Mouse (Mus musculus) naive thymus-derived CD4-positive, alpha-beta T cell, adult 2 months (primary cell): ENCODE measurements around the gene Cldn7.
A peak's percentile ranks its signal among the peaks of the same experiment; 100 is the strongest.

Experiments
- DNase-seq: peaks from one replicate; pipeline ENCODE4 v3.0.0-alpha.2; 2011; ENCODE audit warnings: low read depth

Gene Cldn7

GRCm38 (mm10) chr11:69933066-69933465 lies 31.5 kb upstream of the Cldn7 start:
- no peak for DNase-seq

- DNase-seq, result peak; percentile 93
Observed at GRCm38 (mm10) chr11:69934169-69934568, 30.4 kb upstream of the Cldn7 start.

GRCm38 (mm10) chr11:69934681-69935080 lies 29.9 kb upstream of the Cldn7 start:
- DNase-seq, result no peak

GRCm38 (mm10) chr11:69935137-69935879 lies 29.3 kb upstream of the Cldn7 start, which contains the start of gene Ybx2:
Gene Ybx2 (plus strand): TSS chr11:69935796.
- peak; percentile 84 for DNase-seq

- peak; percentile 60 for DNase-seq
Observed at GRCm38 (mm10) chr11:69936156-69936555, 28.4 kb upstream of the Cldn7 start.

- no peak for DNase-seq
Observed at GRCm38 (mm10) chr11:69936714-69937347, 27.7 kb upstream of the Cldn7 start.

- no peak for DNase-seq
Observed at GRCm38 (mm10) chr11:69937385-69937784, 27.2 kb upstream of the Cldn7 start.

GRCm38 (mm10) chr11:69937834-69938233 lies 26.7 kb upstream of the Cldn7 start:
- DNase-seq, result no peak

- DNase-seq, result no peak
Observed at GRCm38 (mm10) chr11:69938401-69938979, 26.1 kb upstream of the Cldn7 start.

GRCm38 (mm10) chr11:69939181-69939580 lies 25.4 kb upstream of the Cldn7 start:
- DNase-seq, result no peak

GRCm38 (mm10) chr11:69939731-69940130 lies 24.8 kb upstream of the Cldn7 start:
- DNase-seq, result no peak

- DNase-seq, result no peak
Observed at GRCm38 (mm10) chr11:69940962-69941361, 23.6 kb upstream of the Cldn7 start.

GRCm38 (mm10) chr11:69945216-69945615 lies 19.4 kb upstream of the Cldn7 start:
- DNase-seq, result no peak

- DNase-seq, result no peak
Observed at GRCm38 (mm10) chr11:69945997-69946891, 18.3 kb upstream of the Cldn7 start.

GRCm38 (mm10) chr11:69947337-69948065 lies 17.1 kb upstream of the Cldn7 start:
- DNase-seq, result no peak

GRCm38 (mm10) chr11:69948066-69948762 lies 16.4 kb upstream of the Cldn7 start, which contains the start of gene Slc2a4:
Gene Slc2a4 (minus strand): TSS chr11:69948188.
- DNase-seq, result peak; percentile 88

- peak; percentile 93 for DNase-seq
Observed at GRCm38 (mm10) chr11:69948763-69949150, 15.8 kb upstream of the Cldn7 start.

GRCm38 (mm10) chr11:69950807-69951459 lies 13.6 kb upstream of the Cldn7 start:
- DNase-seq, result no peak

GRCm38 (mm10) chr11:69952274-69952673 lies 12.3 kb upstream of the Cldn7 start:
- DNase-seq, result no peak

GRCm38 (mm10) chr11:69953267-69953915 lies 11.2 kb upstream of the Cldn7 start:
- DNase-seq, result no peak
